25 mouse cellular contexts compared by ENCODE assay signal in genomic region chr5:92382349-92382679, GRCm38 (mm10). TPM values are rescaled to one million over a fixed set of nuclear protein-coding genes. Genes with fewer than 3 reads are reported as not detected.
DNase-seq lines count a peak whose midpoint lies in the region; ATAC-seq and TF ChIP-seq lines count a peak whose summit lies in the region.
"Had no signal": no experiment of that assay in that cellular context is flagged by ENCODE, and none has a peak within 500 bp of the region (broad histone marks: within the 10 kb centered on the region; RNA-seq: fewer than 3 reads in every experiment).

No protein-coding gene starts in this region.

- no peak overlapping the region for H3K27ac ChIP-seq in forebrain, embryonic 12.5 days
- H3K27ac ChIP-seq in forebrain, embryonic 11.5 days (ENCODE audit: low read depth, low read length): no peak overlapping the region
- H3K27ac ChIP-seq in hindbrain, embryonic 14.5 days: no peak overlapping the region
- H3K27ac ChIP-seq in hindbrain, embryonic 10.5 days: no peak overlapping the region
- H3K27ac ChIP-seq in midbrain, embryonic 13.5 days: no peak overlapping the region
- H3K27ac ChIP-seq in midbrain, postnatal 0 days (ENCODE audit: low read depth, low read length): no peak overlapping the region
- H3K27ac ChIP-seq: heart, embryonic 13.5 days; intestine, embryonic 15.5 days; limb, embryonic 10.5 days; limb, embryonic 15.5 days; liver, embryonic 13.5 days; macrophage; stomach, embryonic 15.5 days had no signal

- DNase-seq in forebrain, embryonic 11.5 days (ENCODE audit: low spot score): no peak
- no peak for DNase-seq in hindbrain, embryonic 14.5 days (ENCODE audit: low spot score)
- no peak for DNase-seq in hindbrain, embryonic 10.5 days (ENCODE audit: low spot score)
- no peak for DNase-seq in midbrain, postnatal 0 days (ENCODE audit: low spot score)
- DNase-seq in lung, postnatal 36 days: no peak

- 0 out of 2 replicates have a peak, but pooled peaks cover 3% of the 10 kb centered on the region for H3K27me3 ChIP-seq in forebrain, embryonic 12.5 days
- no peaks in the 10 kb centered on the region for H3K27me3 ChIP-seq in forebrain, embryonic 11.5 days (ENCODE audit: control insufficient read depth, insufficient read depth, low read length)
- H3K27me3 ChIP-seq in hindbrain, embryonic 14.5 days (ENCODE audit: control insufficient read depth, insufficient read depth, low read length): no peaks in the 10 kb centered on the region
- no peaks in the 10 kb centered on the region for H3K27me3 ChIP-seq in hindbrain, embryonic 10.5 days (ENCODE audit: insufficient read depth, poor library complexity, severe bottlenecking)
- H3K27me3 ChIP-seq in midbrain, embryonic 13.5 days: no peaks in the 10 kb centered on the region
- no peaks in the 10 kb centered on the region for H3K27me3 ChIP-seq in midbrain, postnatal 0 days (ENCODE audit: insufficient read depth, low read length)
- H3K27me3 ChIP-seq: CH12.LX; heart, embryonic 13.5 days; intestine, embryonic 15.5 days; limb, embryonic 15.5 days; stomach, embryonic 15.5 days had no signal

- H3K4me2 ChIP-seq in forebrain, embryonic 12.5 days: no peak overlapping the region
- H3K4me2 ChIP-seq in forebrain, embryonic 11.5 days (ENCODE audit: low read depth, low read length, severe bottlenecking): no peak overlapping the region
- no peak overlapping the region for H3K4me2 ChIP-seq in hindbrain, embryonic 14.5 days (replicated peaks)
- no peak overlapping the region for H3K4me2 ChIP-seq in midbrain, embryonic 13.5 days (replicated peaks)
- H3K4me2 ChIP-seq in midbrain, postnatal 0 days (ENCODE audit: low read depth, low read length, poor library complexity, severe bottlenecking): no peak overlapping the region
- H3K4me2 ChIP-seq: heart, embryonic 13.5 days; intestine, embryonic 15.5 days; limb, embryonic 15.5 days; liver, embryonic 13.5 days; stomach, embryonic 15.5 days had no signal

- 64% methylated on average over 9 of the region's 9 CpGs for WGBS in forebrain, embryonic 12.5 days
- WGBS in forebrain, embryonic 11.5 days: 69% methylated on average over 9 of the region's 9 CpGs
- WGBS in hindbrain, embryonic 14.5 days: 65% methylated on average over 9 of the region's 9 CpGs
- WGBS in hindbrain, embryonic 10.5 days: 67% methylated on average over 9 of the region's 9 CpGs
- 68% methylated on average over 9 of the region's 9 CpGs for WGBS in midbrain, embryonic 13.5 days
- 69% methylated on average over 9 of the region's 9 CpGs for WGBS in midbrain, postnatal 0 days

- H3K36me3 ChIP-seq in forebrain, embryonic 12.5 days (replicated peaks): no peaks in the 10 kb centered on the region
- no peaks in the 10 kb centered on the region for H3K36me3 ChIP-seq in forebrain, embryonic 11.5 days (ENCODE audit: control insufficient read depth, insufficient read depth, low read length)
- no peaks in the 10 kb centered on the region for H3K36me3 ChIP-seq in hindbrain, embryonic 14.5 days (replicated peaks; ENCODE audit: control insufficient read depth, insufficient read depth)
- H3K36me3 ChIP-seq in hindbrain, embryonic 10.5 days: no peaks in the 10 kb centered on the region
- H3K36me3 ChIP-seq in midbrain, embryonic 13.5 days: no peaks in the 10 kb centered on the region
- no peaks in the 10 kb centered on the region for H3K36me3 ChIP-seq in midbrain, postnatal 0 days (ENCODE audit: insufficient read depth, low read length)
- H3K36me3 ChIP-seq: heart, embryonic 13.5 days; intestine, embryonic 15.5 days; limb, embryonic 10.5 days; limb, embryonic 15.5 days; liver, embryonic 13.5 days; stomach, embryonic 15.5 days had no signal

- ATAC-seq in forebrain, embryonic 12.5 days (ENCODE audit: low FRiP score): peak; percentile 22; the same call in 1 of the 2 replicates
- ATAC-seq in forebrain, embryonic 11.5 days (replicated peaks; ENCODE audit: low FRiP score): no peak
- 0 out of 2 replicates have a peak, but pooled peaks have one; percentile 54 for ATAC-seq in hindbrain, embryonic 14.5 days (ENCODE audit: low FRiP score)
- ATAC-seq in midbrain, embryonic 13.5 days: peak; percentile 48; the same call in 1 of the 2 replicates
- ATAC-seq in midbrain, postnatal 0 days (ENCODE audit: low FRiP score): no peak

- peaks cover 3% of the 10 kb centered on the region for H3K4me1 ChIP-seq in forebrain, embryonic 12.5 days
- peaks cover 2% of the 10 kb centered on the region; the same call in 1 of the 2 replicates for H3K4me1 ChIP-seq in forebrain, embryonic 11.5 days (replicated peaks; ENCODE audit: control insufficient read depth, insufficient read depth, low read length)
- 0 out of 2 replicates have a peak, but pooled peaks cover 3% of the 10 kb centered on the region for H3K4me1 ChIP-seq in hindbrain, embryonic 14.5 days (replicated peaks; ENCODE audit: control insufficient read depth, insufficient read depth, low read length)
- peaks cover 10% of the 10 kb centered on the region; the same call in 1 of the 2 replicates for H3K4me1 ChIP-seq in hindbrain, embryonic 10.5 days (replicated peaks)
- H3K4me1 ChIP-seq in midbrain, embryonic 13.5 days (replicated peaks): no peaks in the 10 kb centered on the region
- H3K4me1 ChIP-seq in midbrain, postnatal 0 days (ENCODE audit: insufficient read depth, low read length): no peaks in the 10 kb centered on the region
- H3K4me1 ChIP-seq: stomach, embryonic 15.5 days had no signal

- H3K9me3 ChIP-seq in forebrain, embryonic 12.5 days: no peaks in the 10 kb centered on the region
- H3K9me3 ChIP-seq in forebrain, embryonic 11.5 days (ENCODE audit: control insufficient read depth, low read length): no peaks in the 10 kb centered on the region
- no peaks in the 10 kb centered on the region for H3K9me3 ChIP-seq in hindbrain, embryonic 14.5 days (ENCODE audit: control insufficient read depth, low read length)
- H3K9me3 ChIP-seq in hindbrain, embryonic 10.5 days: no peaks in the 10 kb centered on the region
- H3K9me3 ChIP-seq in midbrain, embryonic 13.5 days: no peaks in the 10 kb centered on the region
- H3K9me3 ChIP-seq in midbrain, postnatal 0 days (ENCODE audit: low read length): no peaks in the 10 kb centered on the region
- H3K9me3 ChIP-seq: heart, embryonic 13.5 days; intestine, embryonic 15.5 days; limb, embryonic 10.5 days; limb, embryonic 15.5 days; liver, embryonic 13.5 days; stomach, embryonic 15.5 days had no signal

- no peak overlapping the region for H3K9ac ChIP-seq in forebrain, embryonic 12.5 days
- no peak overlapping the region for H3K9ac ChIP-seq in forebrain, embryonic 11.5 days (ENCODE audit: low read length)
- H3K9ac ChIP-seq in hindbrain, embryonic 14.5 days: no peak overlapping the region
- H3K9ac ChIP-seq in midbrain, embryonic 13.5 days (replicated peaks): no peak overlapping the region
- no peak overlapping the region for H3K9ac ChIP-seq in midbrain, postnatal 0 days (replicated peaks; ENCODE audit: low read length, poor library complexity, severe bottlenecking)
- H3K9ac ChIP-seq: intestine, embryonic 15.5 days; limb, embryonic 15.5 days; liver, embryonic 13.5 days; stomach, embryonic 15.5 days had no signal

- no peak overlapping the region for H3K4me3 ChIP-seq in forebrain, embryonic 12.5 days (replicated peaks)
- H3K4me3 ChIP-seq in forebrain, embryonic 11.5 days (ENCODE audit: low read depth, low read length): no peak overlapping the region
- no peak overlapping the region for H3K4me3 ChIP-seq in hindbrain, embryonic 14.5 days (replicated peaks; ENCODE audit: low read length)
- H3K4me3 ChIP-seq in hindbrain, embryonic 10.5 days: no peak overlapping the region
- H3K4me3 ChIP-seq in midbrain, embryonic 13.5 days (replicated peaks): no peak overlapping the region
- H3K4me3 ChIP-seq in midbrain, postnatal 0 days (ENCODE audit: low read depth, low read length): no peak overlapping the region
- H3K4me3 ChIP-seq: heart, embryonic 13.5 days; intestine, embryonic 15.5 days; limb, embryonic 10.5 days; limb, embryonic 15.5 days; liver, embryonic 13.5 days; stomach, embryonic 15.5 days had no signal

- TF ChIP-seq CTCF in midbrain, postnatal 0 days (IDR thresholded peaks at IDR 0.05): no peak

RNA-seq across cellular contexts. Expression of gene Cxcl10, which starts 33.6 kb away (rescaled TPM):
- polyA plus RNA-seq in forebrain, embryonic 12.5 days (2016; fragmentation: Nextera tagmentation; extraction: Ambion mirVana): 0.29 TPM in 1 of 2 replicates, not detected in the other
- 0.23 TPM in 1 of 2 replicates, not detected in the other for polyA plus RNA-seq in forebrain, embryonic 11.5 days (2014; fragmentation: Nextera tagmentation; extraction: Ambion mirVana)
- 0.24 TPM in 1 of 2 replicates, not detected in the other for polyA plus RNA-seq in hindbrain, embryonic 14.5 days (2014; fragmentation: Nextera tagmentation; extraction: Ambion mirVana)
- 0.20 and 0.77 TPM in 2 replicates for polyA plus RNA-seq in hindbrain, embryonic 10.5 days (2016; fragmentation: Nextera tagmentation; extraction: Ambion mirVana)
- 0.28 and 0.31 TPM in 2 replicates for polyA plus RNA-seq in midbrain, embryonic 13.5 days (2015; fragmentation: Nextera tagmentation; extraction: Ambion mirVana)
- total RNA-seq in midbrain, postnatal 0 days (2014; rRNA removed): not detected in 2 replicates
- polyA plus RNA-seq in midbrain, postnatal 0 days (2015; fragmentation: Nextera tagmentation; extraction: Ambion mirVana): 0.28 TPM in 1 of 2 replicates, not detected in the other
- total RNA-seq: heart, adult 8-10 months; left cerebral cortex, postnatal 10 days had no signal

RNA-seq across cellular contexts. Expression of gene Art3, which starts 50.7 kb away (rescaled TPM):
- 0.79 and 0.83 TPM in 2 replicates for polyA plus RNA-seq in forebrain, embryonic 12.5 days (2016; fragmentation: Nextera tagmentation; extraction: Ambion mirVana)
- polyA plus RNA-seq in forebrain, embryonic 11.5 days (2014; fragmentation: Nextera tagmentation; extraction: Ambion mirVana): 0.75 and 1.0 TPM in 2 replicates
- 6.0 and 9.3 TPM in 2 replicates for polyA plus RNA-seq in hindbrain, embryonic 14.5 days (2014; fragmentation: Nextera tagmentation; extraction: Ambion mirVana)
- 1.6 and 2.7 TPM in 2 replicates for polyA plus RNA-seq in hindbrain, embryonic 10.5 days (2016; fragmentation: Nextera tagmentation; extraction: Ambion mirVana)
- polyA plus RNA-seq in midbrain, embryonic 13.5 days (2015; fragmentation: Nextera tagmentation; extraction: Ambion mirVana): 2.9 and 5.6 TPM in 2 replicates
- total RNA-seq in midbrain, postnatal 0 days (2014; rRNA removed): 4.2 and 4.7 TPM in 2 replicates
- polyA plus RNA-seq in midbrain, postnatal 0 days (2015; fragmentation: Nextera tagmentation; extraction: Ambion mirVana): 5.5 and 7.1 TPM in 2 replicates
- total RNA-seq: hematopoietic stem cell, adult 5-6 weeks; megakaryocyte-erythroid progenitor cell, adult 5-6 weeks; neutrophil, adult 5-6 weeks had no signal
- polyA plus RNA-seq: macrophage had no signal

RNA-seq across cellular contexts. Expression of gene Nup54, which starts 52.7 kb away (rescaled TPM):
- 57.3 and 58.4 TPM in 2 replicates for polyA plus RNA-seq in forebrain, embryonic 12.5 days (2016; fragmentation: Nextera tagmentation; extraction: Ambion mirVana)
- polyA plus RNA-seq in forebrain, embryonic 11.5 days (2014; fragmentation: Nextera tagmentation; extraction: Ambion mirVana): 65.9 and 70.5 TPM in 2 replicates
- polyA plus RNA-seq in hindbrain, embryonic 14.5 days (2014; fragmentation: Nextera tagmentation; extraction: Ambion mirVana): 51.5 and 59.4 TPM in 2 replicates
- 52.7 and 65.8 TPM in 2 replicates for polyA plus RNA-seq in hindbrain, embryonic 10.5 days (2016; fragmentation: Nextera tagmentation; extraction: Ambion mirVana)
- 53.7 and 58.5 TPM in 2 replicates for polyA plus RNA-seq in midbrain, embryonic 13.5 days (2015; fragmentation: Nextera tagmentation; extraction: Ambion mirVana)
- 91.8 and 145 TPM in 2 replicates for total RNA-seq in midbrain, postnatal 0 days (2014; rRNA removed)
- polyA plus RNA-seq in midbrain, postnatal 0 days (2015; fragmentation: Nextera tagmentation; extraction: Ambion mirVana): 52.1 and 52.6 TPM in 2 replicates

RNA-seq across cellular contexts. Expression of gene Cxcl9, which starts 54.4 kb away (rescaled TPM):
- not detected in 2 replicates for polyA plus RNA-seq in forebrain, embryonic 12.5 days (2016; fragmentation: Nextera tagmentation; extraction: Ambion mirVana)
- not detected in 2 replicates for polyA plus RNA-seq in forebrain, embryonic 11.5 days (2014; fragmentation: Nextera tagmentation; extraction: Ambion mirVana)
- not detected in 2 replicates for polyA plus RNA-seq in hindbrain, embryonic 14.5 days (2014; fragmentation: Nextera tagmentation; extraction: Ambion mirVana)
- polyA plus RNA-seq in hindbrain, embryonic 10.5 days (2016; fragmentation: Nextera tagmentation; extraction: Ambion mirVana): not detected in 2 replicates
- polyA plus RNA-seq in midbrain, embryonic 13.5 days (2015; fragmentation: Nextera tagmentation; extraction: Ambion mirVana): not detected in 2 replicates
- not detected in 2 replicates for total RNA-seq in midbrain, postnatal 0 days (2014; rRNA removed)
- polyA plus RNA-seq in midbrain, postnatal 0 days (2015; fragmentation: Nextera tagmentation; extraction: Ambion mirVana): not detected in 2 replicates
- total RNA-seq: CH12.LX; ES-E14; left cerebral cortex, postnatal 10 days; megakaryocyte-erythroid progenitor cell, adult 5-6 weeks; monocyte, adult 5-6 weeks had no signal
- polyA plus RNA-seq: C2C12; embryonic facial prominence, embryonic 11.5 days; heart, embryonic 13.5 days; intestine, embryonic 15.5 days; limb, embryonic 10.5 days; liver, embryonic 13.5 days; lung, postnatal 0 days; stomach, embryonic 15.5 days had no signal

Comparison
In these comparisons a context has a peak if more than half of its experiments do, and no peak if none do; other contexts are left out.
1. ATAC-seq: peak in forebrain, embryonic 12.5 days (single experiment), hindbrain, embryonic 14.5 days (single experiment) and midbrain, embryonic 13.5 days (single experiment); none in forebrain, embryonic 11.5 days (single experiment) and midbrain, postnatal 0 days (single experiment).